Mouse (Mus musculus): ENCODE data around the gene Zfand4.

DNA sequence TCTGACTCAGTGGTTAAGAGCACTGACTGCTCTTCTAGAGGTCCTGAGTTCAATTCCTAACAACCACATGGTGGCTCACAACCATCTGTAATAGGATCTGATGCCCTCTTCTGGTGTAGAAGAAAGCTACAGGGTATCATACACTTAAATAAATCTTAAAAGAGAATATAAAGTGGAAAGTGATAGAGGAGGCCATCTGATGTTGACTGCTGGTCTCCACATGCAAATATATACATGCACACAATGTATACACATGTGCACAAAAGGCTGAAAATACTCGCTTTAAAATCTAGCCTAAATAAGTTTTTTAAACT lies 3.0 kb downstream of the Zfand4 start:
- TF ChIP-seq CEBPB (IDR thresholded peaks at IDR 0.05; ENCODE audit: low read depth) (no peak), CTCF (IDR thresholded peaks at IDR 0.05; ENCODE audit: control insufficient read depth, insufficient read depth, insufficient read length) (no peak)
